Mouse (Mus musculus): ENCODE data around the gene Pi4ka. TPM values are rescaled to one million over a fixed set of nuclear protein-coding genes. Genes with fewer than 3 reads are reported as not detected.
A peak's percentile ranks its signal among the peaks of the same experiment; 100 is the strongest.

Pi4ka gene
- polyA plus RNA-seq (2011; ENCODE audit: insufficient read depth, insufficient read length, low replicate concordance, missing spikeins): 26.4 and 46.1 TPM in 2 replicates

- Histone ChIP-seq H3K4me1 (ENCODE audit: control insufficient read depth, insufficient read depth, low read length) (peaks cover 7% of the 10 kb centered on the region; the same call in 1 of the 2 replicates), H3K4me3 (replicated peaks; ENCODE audit: control insufficient read depth, low read depth, low read length) (peak within 1 kb of the TSS; percentile 99), H3K27ac (ENCODE audit: control insufficient read depth, insufficient read depth, low read depth, low read length, poor library complexity) (peak within 1 kb of the TSS; percentile 88)
- peak; percentile 79; the same call in 1 of the 2 replicates for TF ChIP-seq POLR2A (IDR thresholded peaks at IDR 0.05; ENCODE audit: borderline replicate concordance, control insufficient read depth, low read depth, low read length)
- no peak for TF ChIP-seq CTCF (IDR thresholded peaks at IDR 0.05; ENCODE audit: control insufficient read depth, insufficient read depth, low read length)
- under 1% methylated on average over 69 of the region's 69 CpGs for WGBS
Measured at GRCm38 (mm10) chr16:17405736-17406443, at the start of gene Pi4ka, which contains the start of gene Snap29. Gene Pi4ka (minus strand): TSS chr16:17406314. Gene Snap29 (plus strand): TSS chr16:17405986.

GRCm38 (mm10) chr16:17452373-17452715, 46.2 kb upstream of the Pi4ka start:
- Histone ChIP-seq H3K4me1 (ENCODE audit: control insufficient read depth, insufficient read depth, low read length) (peaks cover 3% of the 10 kb centered on the region; the same call in 1 of the 2 replicates), H3K27ac (ENCODE audit: control insufficient read depth, insufficient read depth, low read depth, low read length, poor library complexity) (peak overlapping the region; percentile 86), H3K4me3 (replicated peaks; ENCODE audit: control insufficient read depth, low read depth, low read length) (peak overlapping the region; percentile 99)
- TF ChIP-seq POLR2A (IDR thresholded peaks at IDR 0.05; ENCODE audit: borderline replicate concordance, control insufficient read depth, low read depth, low read length) (peak; percentile 30; the same call in 1 of the 2 replicates), CTCF (IDR thresholded peaks at IDR 0.05; ENCODE audit: control insufficient read depth, insufficient read depth, low read length) (no peak)
- under 1% methylated on average over 24 of the region's 24 CpGs for WGBS

GRCm38 (mm10) chr16:17451541-17452372, 45.6 kb upstream of the Pi4ka start, which contains the start of gene Crkl:
Gene Crkl (plus strand): TSS chr16:17451987.
- peak within 1 kb of the TSS; percentile 99 for H3K4me3 ChIP-seq (replicated peaks; ENCODE audit: control insufficient read depth, low read depth, low read length)
- WGBS: under 1% methylated on average over 63 of the region's 63 CpGs
- H3K4me1 ChIP-seq (ENCODE audit: control insufficient read depth, insufficient read depth, low read length): peaks cover 3% of the 10 kb centered on the region; the same call in 1 of the 2 replicates
- no peak for TF ChIP-seq CTCF (IDR thresholded peaks at IDR 0.05; ENCODE audit: control insufficient read depth, insufficient read depth, low read length)
- peak; percentile 82; the same call in 1 of the 2 replicates for TF ChIP-seq POLR2A (IDR thresholded peaks at IDR 0.05; ENCODE audit: borderline replicate concordance, control insufficient read depth, low read depth, low read length)
- peak within 1 kb of the TSS; percentile 86 for H3K27ac ChIP-seq (ENCODE audit: control insufficient read depth, insufficient read depth, low read depth, low read length, poor library complexity)

- Histone ChIP-seq H3K27ac (ENCODE audit: control insufficient read depth, insufficient read depth, low read depth, low read length, poor library complexity) (no peak overlapping the region), H3K4me1 (ENCODE audit: control insufficient read depth, insufficient read depth, low read length) (no peaks in the 10 kb centered on the region), H3K4me3 (replicated peaks; ENCODE audit: control insufficient read depth, low read depth, low read length) (no peak overlapping the region)
- TF ChIP-seq POLR2A (IDR thresholded peaks at IDR 0.05; ENCODE audit: borderline replicate concordance, control insufficient read depth, low read depth, low read length) (no peak), CTCF (IDR thresholded peaks at IDR 0.05; ENCODE audit: control insufficient read depth, insufficient read depth, low read length) (no peak)
- 56% methylated on average over 2 of the region's 2 CpGs for WGBS
Measured at GRCm38 (mm10) chr16:17432576-17432975, 26.5 kb upstream of the Pi4ka start.

- H3K4me1 ChIP-seq (ENCODE audit: control insufficient read depth, insufficient read depth, low read length): no peaks in the 10 kb centered on the region
- H3K4me3 ChIP-seq (replicated peaks; ENCODE audit: control insufficient read depth, low read depth, low read length): no peak overlapping the region
- TF ChIP-seq CTCF (IDR thresholded peaks at IDR 0.05; ENCODE audit: control insufficient read depth, insufficient read depth, low read length) (no peak), POLR2A (IDR thresholded peaks at IDR 0.05; ENCODE audit: borderline replicate concordance, control insufficient read depth, low read depth, low read length) (no peak)
- 83% methylated on average over 3 of the region's 3 CpGs for WGBS
- no peak overlapping the region for H3K27ac ChIP-seq (ENCODE audit: control insufficient read depth, insufficient read depth, low read depth, low read length, poor library complexity)
Measured at GRCm38 (mm10) chr16:17423021-17423420, 16.9 kb upstream of the Pi4ka start.

- 38% methylated on average over 4 of the region's 4 CpGs for WGBS
- H3K4me3 ChIP-seq (replicated peaks; ENCODE audit: control insufficient read depth, low read depth, low read length): no peak overlapping the region
- H3K27ac ChIP-seq (ENCODE audit: control insufficient read depth, insufficient read depth, low read depth, low read length, poor library complexity): peak overlapping the region; percentile 16
- H3K4me1 ChIP-seq (ENCODE audit: control insufficient read depth, insufficient read depth, low read length): peaks cover 7% of the 10 kb centered on the region; the same call in 1 of the 2 replicates
- TF ChIP-seq CTCF (IDR thresholded peaks at IDR 0.05; ENCODE audit: control insufficient read depth, insufficient read depth, low read length) (no peak), POLR2A (IDR thresholded peaks at IDR 0.05; ENCODE audit: borderline replicate concordance, control insufficient read depth, low read depth, low read length) (no peak)
Measured at GRCm38 (mm10) chr16:17410209-17410608, 4.1 kb upstream of the Pi4ka start.

- 80% methylated on average over 2 of the region's 2 CpGs for WGBS
- Histone ChIP-seq H3K4me3 (replicated peaks; ENCODE audit: control insufficient read depth, low read depth, low read length) (no peak overlapping the region), H3K27ac (ENCODE audit: control insufficient read depth, insufficient read depth, low read depth, low read length, poor library complexity) (peak overlapping the region; percentile 71; the same call in 1 of the 2 replicates), H3K4me1 (ENCODE audit: control insufficient read depth, insufficient read depth, low read length) (peaks cover 7% of the 10 kb centered on the region; the same call in 1 of the 2 replicates)
- TF ChIP-seq POLR2A (IDR thresholded peaks at IDR 0.05; ENCODE audit: borderline replicate concordance, control insufficient read depth, low read depth, low read length) (no peak), CTCF (IDR thresholded peaks at IDR 0.05; ENCODE audit: control insufficient read depth, insufficient read depth, low read length) (no peak)
Measured at GRCm38 (mm10) chr16:17409046-17409445, 2.9 kb upstream of the Pi4ka start.
